ENCODE assay signal across 8 mouse cellular contexts in genomic region chr11:60222469-60223236, GRCm38 (mm10). TPM values are rescaled to one million over a fixed set of nuclear protein-coding genes. Genes with fewer than 3 reads are reported as not detected.
DNase-seq lines count a peak whose midpoint lies in the region; ATAC-seq and TF ChIP-seq lines count a peak whose summit lies in the region.

TSS of gene Srebf1 (minus strand) at chr11:60222581.

- peak within 1 kb of the TSS; percentile 64 for H3K4me2 ChIP-seq in heart, embryonic 11.5 days
- peak within 1 kb of the TSS; percentile 76 for H3K4me2 ChIP-seq in kidney, embryonic 16.5 days (replicated peaks; ENCODE audit: low read depth, low read length)
- peak within 1 kb of the TSS; percentile 80 for H3K4me2 ChIP-seq in liver, embryonic 11.5 days
- peak within 1 kb of the TSS; percentile 93 for H3K4me2 ChIP-seq in myocyte (ENCODE audit: low read depth)

- peak within 1 kb of the TSS; percentile 54 for H3K4me3 ChIP-seq in bone marrow, adult 2 months (replicated peaks; ENCODE audit: control insufficient read depth, low read depth, low read length)
- H3K4me3 ChIP-seq in embryonic fibroblast, embryonic 13.5 days (ENCODE audit: insufficient read depth, low read length), result peak within 1 kb of the TSS; percentile 10; the same call in 1 of the 2 replicates
- H3K4me3 ChIP-seq in heart, embryonic 11.5 days (ENCODE audit: low read depth, low read length), result peak within 1 kb of the TSS; percentile 39
- H3K4me3 ChIP-seq in kidney, embryonic 16.5 days (ENCODE audit: low read length), result peak within 1 kb of the TSS; percentile 46
- H3K4me3 ChIP-seq in liver, embryonic 11.5 days (ENCODE audit: low read depth, low read length), result peak within 1 kb of the TSS; percentile 50
- H3K4me3 ChIP-seq in myocyte, result peak within 1 kb of the TSS; percentile 71

- no peaks in the 10 kb centered on the region for H3K4me1 ChIP-seq in bone marrow, adult 2 months (ENCODE audit: control insufficient read depth, insufficient read depth, low read length)
- peaks cover 4% of the 10 kb centered on the region; the same call in 1 of the 2 replicates for H3K4me1 ChIP-seq in embryonic fibroblast, embryonic 13.5 days (ENCODE audit: control insufficient read depth, insufficient read depth, low read length)
- H3K4me1 ChIP-seq in heart, embryonic 11.5 days (ENCODE audit: control insufficient read depth, insufficient read depth, low read length), result peaks cover 24% of the 10 kb centered on the region
- H3K4me1 ChIP-seq in kidney, embryonic 16.5 days (ENCODE audit: insufficient read depth, low read length), result peaks cover 27% of the 10 kb centered on the region
- H3K4me1 ChIP-seq in liver, embryonic 11.5 days (replicated peaks; ENCODE audit: control insufficient read depth, insufficient read depth, low read length), result peaks cover 35% of the 10 kb centered on the region

- peak; percentile 37; the same call in 1 of the 2 replicates for TF ChIP-seq CTCF in bone marrow, adult 2 months (IDR thresholded peaks at IDR 0.05; ENCODE audit: control insufficient read depth, insufficient read depth, low read length)
- 0 out of 2 replicates have a peak, but pooled peaks have one; percentile 9 for TF ChIP-seq CTCF in embryonic fibroblast, embryonic 13.5 days (IDR thresholded peaks at IDR 0.05; ENCODE audit: borderline replicate concordance, insufficient read depth, low read length)

- H3K36me3 ChIP-seq in heart, embryonic 11.5 days (ENCODE audit: control insufficient read depth, insufficient read depth, low read length), result no peaks in the 10 kb centered on the region; the same call in 1 of the 2 replicates
- peaks cover 4% of the 10 kb centered on the region; the same call in 1 of the 2 replicates for H3K36me3 ChIP-seq in kidney, embryonic 16.5 days (ENCODE audit: insufficient read depth, low read length)
- peaks cover 9% of the 10 kb centered on the region for H3K36me3 ChIP-seq in liver, embryonic 11.5 days (ENCODE audit: control insufficient read depth, insufficient read depth, low read length)
- H3K36me3 ChIP-seq in myocyte (ENCODE audit: control insufficient read depth, insufficient read depth), result peaks cover 4% of the 10 kb centered on the region

- H3K9ac ChIP-seq in heart, embryonic 11.5 days (ENCODE audit: low read depth, low read length), result peak within 1 kb of the TSS; percentile 53
- peak within 1 kb of the TSS; percentile 61 for H3K9ac ChIP-seq in kidney, embryonic 16.5 days (replicated peaks; ENCODE audit: low read length)
- H3K9ac ChIP-seq in liver, embryonic 11.5 days (ENCODE audit: low read depth, low read length), result peak within 1 kb of the TSS; percentile 58

- H3ac ChIP-seq in myocyte (ENCODE audit: control insufficient read depth, insufficient read length), result peak within 1 kb of the TSS; percentile 4

- TF ChIP-seq POLR2A in bone marrow, adult 2 months (IDR thresholded peaks at IDR 0.05; ENCODE audit: borderline replicate concordance, control insufficient read depth, low read depth, low read length), result peak; percentile 12; the same call in 1 of the 2 replicates
- peak; percentile 64 for TF ChIP-seq POLR2A in embryonic fibroblast, embryonic 13.5 days (IDR thresholded peaks at IDR 0.05; ENCODE audit: low read depth, low read length)
- peak; percentile 73 for TF ChIP-seq POLR2A in myocyte (IDR thresholded peaks at IDR 0.05; ENCODE audit: insufficient read length, low read depth)

- 1% methylated on average over 46 of the region's 46 CpGs for WGBS in bone marrow, adult 2 months
- WGBS in heart, embryonic 11.5 days (ENCODE audit: insufficient replicate concordance), result 4% methylated on average over 46 of the region's 46 CpGs
- WGBS in kidney, embryonic 16.5 days, result 4% methylated on average over 46 of the region's 46 CpGs
- WGBS in liver, embryonic 11.5 days, result 4% methylated on average over 46 of the region's 46 CpGs

- peak; percentile 88 for DNase-seq in 416B (ENCODE audit: low read depth)
- DNase-seq in liver, embryonic 11.5 days (ENCODE audit: low spot score), result peak; percentile 87
- DNase-seq in spleen, postnatal 4 days (ENCODE audit: low spot score in 2 of 2), result peak; percentile 76 to 88

- no peaks in the 10 kb centered on the region for H3K27me3 ChIP-seq in heart, embryonic 11.5 days (ENCODE audit: control insufficient read depth, insufficient read depth, low read length)
- H3K27me3 ChIP-seq in kidney, embryonic 16.5 days (ENCODE audit: insufficient read depth, low read length), result no peaks in the 10 kb centered on the region
- H3K27me3 ChIP-seq in liver, embryonic 11.5 days (replicated peaks; ENCODE audit: control insufficient read depth, insufficient read depth, low read length), result no peaks in the 10 kb centered on the region
- no peaks in the 10 kb centered on the region for H3K27me3 ChIP-seq in myocyte (ENCODE audit: control insufficient read depth, insufficient read depth, insufficient read length)

- ATAC-seq in heart, embryonic 11.5 days (replicated peaks; ENCODE audit: insufficient number of reproducible peaks, low FRiP score, low TSS enrichment), result peak; percentile 71
- peak; percentile 72 for ATAC-seq in kidney, embryonic 16.5 days (ENCODE audit: low FRiP score, low TSS enrichment)
- peak; percentile 83 for ATAC-seq in liver, embryonic 11.5 days (replicated peaks; ENCODE audit: low FRiP score)

- peaks cover 26% of the 10 kb centered on the region for H3K79me2 ChIP-seq in myocyte (ENCODE audit: control insufficient read depth, insufficient read depth)

- H3K9me3 ChIP-seq in heart, embryonic 11.5 days (replicated peaks; ENCODE audit: control insufficient read depth, low read length), result no peaks in the 10 kb centered on the region
- H3K9me3 ChIP-seq in kidney, embryonic 16.5 days (ENCODE audit: low read length), result no peaks in the 10 kb centered on the region
- no peaks in the 10 kb centered on the region for H3K9me3 ChIP-seq in liver, embryonic 11.5 days (ENCODE audit: control insufficient read depth, low read length)

- peak within 1 kb of the TSS; percentile 17 for H3K27ac ChIP-seq in bone marrow, adult 2 months (ENCODE audit: control insufficient read depth, insufficient read depth, low read depth, low read length, poor library complexity)
- H3K27ac ChIP-seq in embryonic fibroblast, embryonic 13.5 days (ENCODE audit: insufficient read depth, low read length), result peak within 1 kb of the TSS; percentile 0; the same call in 1 of the 2 replicates
- peak within 1 kb of the TSS; percentile 78 for H3K27ac ChIP-seq in heart, embryonic 11.5 days (ENCODE audit: low read depth, low read length)
- H3K27ac ChIP-seq in kidney, embryonic 16.5 days (ENCODE audit: low read length), result peak within 1 kb of the TSS; percentile 56
- peak within 1 kb of the TSS; percentile 89 for H3K27ac ChIP-seq in liver, embryonic 11.5 days (ENCODE audit: low read depth, low read length)

TF ChIP-seq in myocyte, 11 proteins besides CTCF, POLR2A, EP300 and RAD21:
- TF ChIP-seq USF1 (IDR thresholded peaks at IDR 0.05; ENCODE audit: low read depth) (peak; percentile 91), MYOD1 (IDR thresholded peaks at IDR 0.05; ENCODE audit: control insufficient read depth in 1 of 3, insufficient read length in 2 of 3, low read depth in 2 of 3) (peak in 1 of 3 experiments; percentile 4), CEBPB (IDR thresholded peaks at IDR 0.05; ENCODE audit: insufficient read depth, poor library complexity, severe bottlenecking) (no peak), MAX (IDR thresholded peaks at IDR 0.05; ENCODE audit: low read depth) (no peak), TCF12 (IDR thresholded peaks at IDR 0.05; ENCODE audit: insufficient read depth, poor library complexity, severe bottlenecking) (no peak), MYOG (IDR thresholded peaks at IDR 0.05; ENCODE audit: control insufficient read depth in 1 of 3, insufficient read depth in 1 of 3, insufficient read length in 2 of 3, low read depth in 2 of 3) (no peak), SRF (IDR thresholded peaks at IDR 0.05; ENCODE audit: control insufficient read depth, insufficient read length, low read depth) (peak; percentile 25), REST (IDR thresholded peaks at IDR 0.05; ENCODE audit: insufficient read depth, insufficient read length) (no peak), POLR2AphosphoS2 (IDR thresholded peaks at IDR 0.05; ENCODE audit: insufficient read length, low read depth) (peak; percentile 60), TCF3 (IDR thresholded peaks at IDR 0.05; ENCODE audit: insufficient read length, low read depth) (no peak), E2F4 (IDR thresholded peaks at IDR 0.05; ENCODE audit: insufficient read depth) (no peak)

RNA-seq across cellular contexts. Expression of gene Srebf1, which starts in this region (rescaled TPM):
- 17.7 and 37.3 TPM in 2 replicates for polyA plus RNA-seq in bone marrow, adult 2 months (2011; ENCODE audit: insufficient read depth, insufficient read length, low replicate concordance, missing spikeins)
- polyA plus RNA-seq in embryonic fibroblast, embryonic 13.5 days (2011; ENCODE audit: insufficient read length, low read depth, missing spikeins), result 54.1 and 57.3 TPM in 2 replicates
- polyA plus RNA-seq in heart, embryonic 11.5 days (2014; fragmentation: Nextera tagmentation; extraction: Ambion mirVana), result 39.0 and 41.0 TPM in 2 replicates
- 51.3 and 62.2 TPM in 2 replicates for polyA plus RNA-seq in kidney, embryonic 16.5 days (2015; fragmentation: Nextera tagmentation; extraction: Ambion mirVana)
- 78.2 and 78.7 TPM in 2 replicates for polyA plus RNA-seq in liver, embryonic 11.5 days (2014; fragmentation: Nextera tagmentation; extraction: Ambion mirVana)
- polyA plus RNA-seq in myocyte (2012; fragmentation: generic; extraction: Trizol), result 192 TPM

Comparison
In these comparisons a context has a peak if more than half of its experiments do, and no peak if none do; other contexts are left out.
1. Peak in every context shown above with its lines: DNase-seq, ATAC-seq, H3K4me3 ChIP-seq and H3K27ac ChIP-seq.
2. H3K27ac ChIP-seq: peak in every context shown above with its lines; median percentile 89 in liver, embryonic 11.5 days; 78 in heart, embryonic 11.5 days; 56 in kidney, embryonic 16.5 days; 17 in bone marrow, adult 2 months; 0 in embryonic fibroblast, embryonic 13.5 days.
3. H3K4me3 ChIP-seq: peak in every context shown above with its lines; median percentile 71 in myocyte; 54 in bone marrow, adult 2 months; 50 in liver, embryonic 11.5 days; 46 in kidney, embryonic 16.5 days; 39 in heart, embryonic 11.5 days; 10 in embryonic fibroblast, embryonic 13.5 days.
4. POLR2A ChIP-seq: peak in every context shown above with its lines; median percentile 73 in myocyte; 64 in embryonic fibroblast, embryonic 13.5 days; 12 in bone marrow, adult 2 months.